ENCODE assay signal across 7 mouse cellular contexts in the genomic region with DNA sequence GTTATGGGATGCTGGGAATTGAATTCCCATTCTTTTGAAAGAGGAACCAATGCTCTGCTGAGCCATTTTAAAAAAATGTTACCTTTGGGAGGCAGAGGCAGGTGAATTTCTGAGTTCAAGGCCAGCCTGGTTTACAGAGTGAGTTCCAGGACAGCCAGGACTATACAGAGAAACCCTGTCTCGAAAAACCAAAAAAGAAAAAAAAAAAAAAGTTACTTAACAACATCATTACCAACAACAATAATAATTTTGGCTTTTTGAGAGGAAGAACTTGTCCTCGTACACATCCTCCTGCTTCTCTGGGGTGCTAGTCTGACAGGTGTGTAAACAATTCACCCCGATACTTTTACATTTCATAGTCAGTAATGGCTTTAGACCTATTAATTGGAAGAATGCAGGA. TPM values are rescaled to one million over a fixed set of nuclear protein-coding genes. Genes with fewer than 3 reads are reported as not detected.
DNase-seq lines count a peak whose midpoint lies in the region; ATAC-seq lines count a peak whose summit lies in the region.
"Not testable (repeated sequence)": the region's sequence is repeated elsewhere in the genome, so short reads cannot be mapped to it uniquely, and the experiment has no call there.

No protein-coding gene starts in this region.

- ATAC-seq in embryonic facial prominence, embryonic 12.5 days (ENCODE audit: insufficient number of reproducible peaks, insufficient read depth, low FRiP score, low TSS enrichment); forebrain, embryonic 16.5 days; kidney, embryonic 15.5 days (replicated peaks; ENCODE audit: low FRiP score); liver, embryonic 11.5 days (replicated peaks; ENCODE audit: low FRiP score); neural tube, embryonic 12.5 days (ENCODE audit: low FRiP score, low read depth): not testable (repeated sequence)

- not testable (repeated sequence) for H3K27ac ChIP-seq in embryonic facial prominence, embryonic 12.5 days; forebrain, embryonic 16.5 days (ENCODE audit: low read length); hindbrain, embryonic 10.5 days; kidney, embryonic 15.5 days; liver, embryonic 11.5 days (ENCODE audit: low read depth, low read length); macrophage; neural tube, embryonic 12.5 days

- H3K9ac ChIP-seq in embryonic facial prominence, embryonic 12.5 days; forebrain, embryonic 16.5 days (replicated peaks; ENCODE audit: low read depth, low read length); neural tube, embryonic 12.5 days: not testable (repeated sequence)
- 0 out of 2 replicates have a peak overlapping the region, but pooled peaks have one; percentile 12 for H3K9ac ChIP-seq in kidney, embryonic 15.5 days
- H3K9ac ChIP-seq in liver, embryonic 11.5 days (ENCODE audit: low read depth, low read length) = peak overlapping the region; percentile 41; the same call in 1 of the 2 replicates

- not testable (repeated sequence) for H3K9me3 ChIP-seq in embryonic facial prominence, embryonic 12.5 days; forebrain, embryonic 16.5 days (ENCODE audit: control insufficient read depth, low read length); hindbrain, embryonic 10.5 days; kidney, embryonic 15.5 days (replicated peaks); liver, embryonic 11.5 days (ENCODE audit: control insufficient read depth, low read length); neural tube, embryonic 12.5 days

- not testable (repeated sequence) for H3K27me3 ChIP-seq in embryonic facial prominence, embryonic 12.5 days; forebrain, embryonic 16.5 days (replicated peaks; ENCODE audit: control insufficient read depth, insufficient read depth, low read length); hindbrain, embryonic 10.5 days (ENCODE audit: insufficient read depth, poor library complexity, severe bottlenecking); kidney, embryonic 15.5 days; liver, embryonic 11.5 days (replicated peaks; ENCODE audit: control insufficient read depth, insufficient read depth, low read length); neural tube, embryonic 12.5 days (replicated peaks)

- DNase-seq in hindbrain, embryonic 10.5 days (ENCODE audit: low spot score); liver, embryonic 11.5 days (ENCODE audit: low spot score): not testable (repeated sequence)

- H3K4me2 ChIP-seq in embryonic facial prominence, embryonic 12.5 days (replicated peaks) = peak overlapping the region; percentile 95
- H3K4me2 ChIP-seq in forebrain, embryonic 16.5 days (ENCODE audit: low read length) = peak overlapping the region; percentile 37
- peak overlapping the region; percentile 85 for H3K4me2 ChIP-seq in kidney, embryonic 15.5 days
- H3K4me2 ChIP-seq in liver, embryonic 11.5 days = peak overlapping the region; percentile 69
- peak overlapping the region; percentile 88 for H3K4me2 ChIP-seq in neural tube, embryonic 12.5 days (replicated peaks)

- peak overlapping the region; percentile 81 for H3K4me3 ChIP-seq in embryonic facial prominence, embryonic 12.5 days
- H3K4me3 ChIP-seq in forebrain, embryonic 16.5 days (replicated peaks; ENCODE audit: low read length) = peak overlapping the region; percentile 63
- H3K4me3 ChIP-seq in hindbrain, embryonic 10.5 days = peak overlapping the region; percentile 57
- H3K4me3 ChIP-seq in kidney, embryonic 15.5 days (replicated peaks) = peak overlapping the region; percentile 87
- peak overlapping the region; percentile 80 for H3K4me3 ChIP-seq in liver, embryonic 11.5 days (ENCODE audit: low read depth, low read length)
- peak overlapping the region; percentile 99 for H3K4me3 ChIP-seq in macrophage (ENCODE audit: inconsistent target)
- H3K4me3 ChIP-seq in neural tube, embryonic 12.5 days = peak overlapping the region; percentile 19; the same call in 1 of the 2 replicates

- H3K4me1 ChIP-seq in embryonic facial prominence, embryonic 12.5 days = peaks cover 19% of the 10 kb centered on the region
- H3K4me1 ChIP-seq in forebrain, embryonic 16.5 days (replicated peaks; ENCODE audit: control insufficient read depth, insufficient read depth, low read length) = peaks cover 21% of the 10 kb centered on the region
- H3K4me1 ChIP-seq in hindbrain, embryonic 10.5 days (replicated peaks) = peaks cover 41% of the 10 kb centered on the region
- peaks cover 29% of the 10 kb centered on the region for H3K4me1 ChIP-seq in kidney, embryonic 15.5 days
- H3K4me1 ChIP-seq in liver, embryonic 11.5 days (replicated peaks; ENCODE audit: control insufficient read depth, insufficient read depth, low read length) = peaks cover 18% of the 10 kb centered on the region
- H3K4me1 ChIP-seq in neural tube, embryonic 12.5 days = peaks cover 13% of the 10 kb centered on the region

- H3K36me3 ChIP-seq in embryonic facial prominence, embryonic 12.5 days = peaks cover 17% of the 10 kb centered on the region
- not testable (repeated sequence) for H3K36me3 ChIP-seq in forebrain, embryonic 16.5 days (ENCODE audit: control insufficient read depth, insufficient read depth)
- H3K36me3 ChIP-seq in hindbrain, embryonic 10.5 days = peaks cover 29% of the 10 kb centered on the region
- H3K36me3 ChIP-seq in kidney, embryonic 15.5 days = peaks cover 26% of the 10 kb centered on the region
- peaks cover 13% of the 10 kb centered on the region for H3K36me3 ChIP-seq in liver, embryonic 11.5 days (ENCODE audit: control insufficient read depth, insufficient read depth, low read length)
- H3K36me3 ChIP-seq in macrophage (ENCODE audit: inconsistent target) = peaks cover 14% of the 10 kb centered on the region; the same call in 1 of the 2 replicates
- H3K36me3 ChIP-seq in neural tube, embryonic 12.5 days = peaks cover 16% of the 10 kb centered on the region

- peaks cover 41% of the 10 kb centered on the region for H3K79me2 ChIP-seq in macrophage (ENCODE audit: inconsistent target)

- 47% methylated on average over 3 of the region's 3 CpGs for WGBS in embryonic facial prominence, embryonic 12.5 days
- WGBS in forebrain, embryonic 16.5 days = 35% methylated on average over 3 of the region's 3 CpGs
- 49% methylated on average over 3 of the region's 3 CpGs for WGBS in hindbrain, embryonic 10.5 days
- 36% methylated on average over 3 of the region's 3 CpGs for WGBS in kidney, embryonic 15.5 days
- 28% methylated on average over 3 of the region's 3 CpGs for WGBS in liver, embryonic 11.5 days
- 0% methylated on average over 2 of the region's 3 CpGs for WGBS in macrophage (ENCODE audit: missing documents)
- WGBS in neural tube, embryonic 12.5 days = 53% methylated on average over 3 of the region's 3 CpGs

RNA-seq across cellular contexts. Expression of gene Ndufs7, which starts 0.5 kb away (rescaled TPM):
- polyA plus RNA-seq in embryonic facial prominence, embryonic 12.5 days (2016; fragmentation: Nextera tagmentation; extraction: Ambion mirVana) = 260 and 269 TPM in 2 replicates
- polyA plus RNA-seq in forebrain, embryonic 16.5 days (2015; fragmentation: Nextera tagmentation; extraction: Ambion mirVana) = 236 and 272 TPM in 2 replicates
- polyA plus RNA-seq in hindbrain, embryonic 10.5 days (2016; fragmentation: Nextera tagmentation; extraction: Ambion mirVana) = 303 and 313 TPM in 2 replicates
- polyA plus RNA-seq in kidney, embryonic 15.5 days (2015; fragmentation: Nextera tagmentation; extraction: Ambion mirVana) = 376 and 387 TPM in 2 replicates
- 401 and 427 TPM in 2 replicates for polyA plus RNA-seq in liver, embryonic 11.5 days (2014; fragmentation: Nextera tagmentation; extraction: Ambion mirVana)
- total RNA-seq in macrophage (2018; cell fraction: chromatin; rRNA removed) = 10 to 100 TPM in 25 of 26 experiments, 1 to 10 TPM in 1; 7.7 to 70.5 (median 32.8) TPM
- 100 to 1,000 TPM in 16 of 26 experiments, 10 to 100 TPM in 10; 77.8 to 131 (median 102) TPM for total RNA-seq in macrophage (2018; cell fraction: cytosol; rRNA removed)
- 10 to 100 TPM; 16.9 to 69.3 (median 39.0) TPM for total RNA-seq in macrophage (2018; cell fraction: nucleus; rRNA removed)
- polyA plus RNA-seq in macrophage (2018) = 31.2 to 113 TPM (median 79.8 TPM) in 3 replicates
- polyA plus RNA-seq in neural tube, embryonic 12.5 days (2016; fragmentation: Nextera tagmentation; extraction: Ambion mirVana) = 214 and 227 TPM in 2 replicates

RNA-seq across cellular contexts. Expression of gene Gamt, which starts 12.4 kb away (rescaled TPM):
- polyA plus RNA-seq in embryonic facial prominence, embryonic 12.5 days (2016; fragmentation: Nextera tagmentation; extraction: Ambion mirVana) = 33.8 and 38.6 TPM in 2 replicates
- 22.7 and 24.6 TPM in 2 replicates for polyA plus RNA-seq in forebrain, embryonic 16.5 days (2015; fragmentation: Nextera tagmentation; extraction: Ambion mirVana)
- 38.3 and 45.1 TPM in 2 replicates for polyA plus RNA-seq in hindbrain, embryonic 10.5 days (2016; fragmentation: Nextera tagmentation; extraction: Ambion mirVana)
- 34.2 and 37.0 TPM in 2 replicates for polyA plus RNA-seq in kidney, embryonic 15.5 days (2015; fragmentation: Nextera tagmentation; extraction: Ambion mirVana)
- 49.0 and 49.7 TPM in 2 replicates for polyA plus RNA-seq in liver, embryonic 11.5 days (2014; fragmentation: Nextera tagmentation; extraction: Ambion mirVana)
- total RNA-seq in macrophage (2018; cell fraction: chromatin; rRNA removed) = 1 to 10 TPM in 18 of 26 experiments, not detected in 8; 1.1 to 7.6 (median 3.6) TPM
- total RNA-seq in macrophage (2018; cell fraction: cytosol; rRNA removed) = 10 to 100 TPM in 23 of 26 experiments, 1 to 10 TPM in 3; 8.8 to 18.0 (median 12.7) TPM
- total RNA-seq in macrophage (2018; cell fraction: nucleus; rRNA removed) = 10 to 100 TPM in 1 of 26 experiments, 1 to 10 TPM in 25; 1.3 to 11.7 (median 3.4) TPM
- polyA plus RNA-seq in macrophage (2018) = 8.2 to 24.0 TPM (median 13.8 TPM) in 3 replicates
- polyA plus RNA-seq in neural tube, embryonic 12.5 days (2016; fragmentation: Nextera tagmentation; extraction: Ambion mirVana) = 37.9 and 38.6 TPM in 2 replicates

RNA-seq across cellular contexts. Expression of gene Dazap1, which starts 12.8 kb away (rescaled TPM):
- 70.7 and 71.8 TPM in 2 replicates for polyA plus RNA-seq in embryonic facial prominence, embryonic 12.5 days (2016; fragmentation: Nextera tagmentation; extraction: Ambion mirVana)
- 61.3 and 61.8 TPM in 2 replicates for polyA plus RNA-seq in forebrain, embryonic 16.5 days (2015; fragmentation: Nextera tagmentation; extraction: Ambion mirVana)
- 51.0 and 51.2 TPM in 2 replicates for polyA plus RNA-seq in hindbrain, embryonic 10.5 days (2016; fragmentation: Nextera tagmentation; extraction: Ambion mirVana)
- polyA plus RNA-seq in kidney, embryonic 15.5 days (2015; fragmentation: Nextera tagmentation; extraction: Ambion mirVana) = 56.3 and 58.5 TPM in 2 replicates
- 49.2 and 55.0 TPM in 2 replicates for polyA plus RNA-seq in liver, embryonic 11.5 days (2014; fragmentation: Nextera tagmentation; extraction: Ambion mirVana)
- 100 to 1,000 TPM; 101 to 504 (median 250) TPM for total RNA-seq in macrophage (2018; cell fraction: chromatin; rRNA removed)
- 10 to 100 TPM; 46.4 to 81.7 (median 59.2) TPM for total RNA-seq in macrophage (2018; cell fraction: cytosol; rRNA removed)
- total RNA-seq in macrophage (2018; cell fraction: nucleus; rRNA removed) = 100 to 1,000 TPM in 19 of 26 experiments, 10 to 100 TPM in 7; 65.7 to 287 (median 127) TPM
- 75.1 to 96.3 TPM (median 76.2 TPM) in 3 replicates for polyA plus RNA-seq in macrophage (2018)
- 66.6 TPM in 2 replicates for polyA plus RNA-seq in neural tube, embryonic 12.5 days (2016; fragmentation: Nextera tagmentation; extraction: Ambion mirVana)

RNA-seq across cellular contexts. Expression of gene Mum1, which starts 22.2 kb away (rescaled TPM):
- polyA plus RNA-seq in embryonic facial prominence, embryonic 12.5 days (2016; fragmentation: Nextera tagmentation; extraction: Ambion mirVana) = 85.1 and 93.4 TPM in 2 replicates
- 49.0 and 55.4 TPM in 2 replicates for polyA plus RNA-seq in forebrain, embryonic 16.5 days (2015; fragmentation: Nextera tagmentation; extraction: Ambion mirVana)
- 63.6 and 102 TPM in 2 replicates for polyA plus RNA-seq in hindbrain, embryonic 10.5 days (2016; fragmentation: Nextera tagmentation; extraction: Ambion mirVana)
- 74.8 and 75.5 TPM in 2 replicates for polyA plus RNA-seq in kidney, embryonic 15.5 days (2015; fragmentation: Nextera tagmentation; extraction: Ambion mirVana)
- polyA plus RNA-seq in liver, embryonic 11.5 days (2014; fragmentation: Nextera tagmentation; extraction: Ambion mirVana) = 67.7 and 71.0 TPM in 2 replicates
- 10 to 100 TPM; 20.0 to 83.3 (median 42.7) TPM for total RNA-seq in macrophage (2018; cell fraction: chromatin; rRNA removed)
- total RNA-seq in macrophage (2018; cell fraction: cytosol; rRNA removed) = 10 to 100 TPM in 1 of 26 experiments, 1 to 10 TPM in 25; 3.8 to 12.0 (median 7.0) TPM
- 10 to 100 TPM in 25 of 26 experiments, 1 to 10 TPM in 1; 9.4 to 91.9 (median 26.5) TPM for total RNA-seq in macrophage (2018; cell fraction: nucleus; rRNA removed)
- polyA plus RNA-seq in macrophage (2018) = 5.1 to 14.8 TPM (median 7.6 TPM) in 3 replicates
- polyA plus RNA-seq in neural tube, embryonic 12.5 days (2016; fragmentation: Nextera tagmentation; extraction: Ambion mirVana) = 52.1 and 54.6 TPM in 2 replicates

RNA-seq across cellular contexts. Expression of gene Rps15, which starts 43.8 kb away (rescaled TPM):
- polyA plus RNA-seq in embryonic facial prominence, embryonic 12.5 days (2016; fragmentation: Nextera tagmentation; extraction: Ambion mirVana) = 851 and 902 TPM in 2 replicates
- polyA plus RNA-seq in forebrain, embryonic 16.5 days (2015; fragmentation: Nextera tagmentation; extraction: Ambion mirVana) = 531 and 538 TPM in 2 replicates
- polyA plus RNA-seq in hindbrain, embryonic 10.5 days (2016; fragmentation: Nextera tagmentation; extraction: Ambion mirVana) = 971 and 1,039 TPM in 2 replicates
- polyA plus RNA-seq in kidney, embryonic 15.5 days (2015; fragmentation: Nextera tagmentation; extraction: Ambion mirVana) = 1,002 and 1,019 TPM in 2 replicates
- 1,270 and 1,408 TPM in 2 replicates for polyA plus RNA-seq in liver, embryonic 11.5 days (2014; fragmentation: Nextera tagmentation; extraction: Ambion mirVana)
- total RNA-seq in macrophage (2018; cell fraction: chromatin; rRNA removed) = 100 to 1,000 TPM in 1 of 26 experiments, 10 to 100 TPM in 24, 1 to 10 TPM in 1; 6.0 to 250 (median 35.3) TPM
- total RNA-seq in macrophage (2018; cell fraction: cytosol; rRNA removed) = 1,000 to 10,000 TPM in 13 of 26 experiments, 100 to 1,000 TPM in 13; 776 to 2,120 (median 1,175) TPM
- 100 to 1,000 TPM; 155 to 338 (median 220) TPM for total RNA-seq in macrophage (2018; cell fraction: nucleus; rRNA removed)
- 1,044 to 2,135 TPM (median 1,962 TPM) in 3 replicates for polyA plus RNA-seq in macrophage (2018)
- 643 and 654 TPM in 2 replicates for polyA plus RNA-seq in neural tube, embryonic 12.5 days (2016; fragmentation: Nextera tagmentation; extraction: Ambion mirVana)

Comparison
In these comparisons a context has a peak if more than half of its experiments do, and no peak if none do; other contexts are left out.
1. H3K4me2 ChIP-seq: peak in every context shown above with its lines; median percentile 95 in embryonic facial prominence, embryonic 12.5 days; 88 in neural tube, embryonic 12.5 days; 85 in kidney, embryonic 15.5 days; 69 in liver, embryonic 11.5 days; 37 in forebrain, embryonic 16.5 days.
2. H3K4me3 ChIP-seq: peak in every context shown above with its lines; median percentile 99 in macrophage; 87 in kidney, embryonic 15.5 days; 81 in embryonic facial prominence, embryonic 12.5 days; 80 in liver, embryonic 11.5 days; 63 in forebrain, embryonic 16.5 days; 57 in hindbrain, embryonic 10.5 days; 19 in neural tube, embryonic 12.5 days.